Mouse (Mus musculus) thymus, adult 2 months (tissue): Measurements from ENCODE around the gene Rtca. TPM values are rescaled to one million over a fixed set of nuclear protein-coding genes. Genes with fewer than 3 reads are reported as not detected.
A peak's percentile ranks its signal among the peaks of the same experiment; 100 is the strongest.

Experiments used
- DNase-seq: peaks from one replicate; pipeline ENCODE4 v3.0.0; 2021
- H3K27ac ChIP-seq: fragments of 200-500 bp; 2 replicates; pipeline ENCODE4 v1.5.1; 2012; ENCODE audit warnings: low read length, control low read depth; ENCODE audit not compliant: control insufficient read depth, insufficient read depth
- H3K27me3 ChIP-seq: fragments of 200-500 bp; 2 replicates; pipeline ENCODE4 v1.6.1; 2012; ENCODE audit warnings: mild to moderate bottlenecking, low read length, moderate library complexity, mixed read lengths; ENCODE audit not compliant: control insufficient read depth, insufficient read depth
- H3K36me3 ChIP-seq: fragments of 200-500 bp; 2 replicates; pipeline ENCODE4 v1.6.1; 2012; ENCODE audit warnings: mild to moderate bottlenecking, low read length, moderate library complexity; ENCODE audit not compliant: control insufficient read depth, insufficient read depth
- H3K4me1 ChIP-seq: fragments of 200-500 bp; replicated peaks from 2 replicates; pipeline ENCODE4 v1.6.1; 2012; ENCODE audit warnings: low read length; ENCODE audit not compliant: control insufficient read depth, insufficient read depth
- H3K4me3 ChIP-seq: fragments of 200-500 bp; 2 replicates; pipeline ENCODE4 v1.5.1; 2012; ENCODE audit warnings: mild to moderate bottlenecking, low read length, control low read depth, moderate library complexity; ENCODE audit not compliant: control insufficient read depth, insufficient read depth
- CTCF ChIP-seq: fragments of 200-500 bp; IDR thresholded peaks from 2 replicates; pipeline ENCODE4 v1.5.1; 2012; ENCODE audit warnings: mild to moderate bottlenecking, control low read depth, low read length, moderate library complexity, borderline replicate concordance; ENCODE audit not compliant: control insufficient read depth, poor library complexity, insufficient read depth; ENCODE audit errors: extremely low read depth
- POLR2A ChIP-seq: fragments of 200-500 bp; IDR thresholded peaks from 2 replicates; pipeline ENCODE4 v1.6.1; 2012; ENCODE audit warnings: mild to moderate bottlenecking, low read length, control low read depth, moderate library complexity; ENCODE audit not compliant: control insufficient read depth, poor library complexity, insufficient read depth; ENCODE audit errors: extremely low read depth
- WGBS: fragments of 180-500 bp; shearing (Covaris S2); methylation state at CpG from one replicate; pipeline ENCODE4 v1.1.7; 2018; 5-methylcytosine and 5-hydroxymethylcytosine counted together
- polyA plus RNA-seq: library from polyadenylated mRNA; depleted of rRNA; stranded (reverse); fragments of >200 nt; gene quantifications from 2 replicates; pipeline ENCODE4 v1.2.3, GENCODE M21; 2012; rRNA removed

Rtca gene
- 34.9 and 36.7 TPM in 2 replicates for polyA plus RNA-seq

- peaks cover 23% of the 10 kb centered on the region for H3K36me3 ChIP-seq
- peak; percentile 96 for DNase-seq
- TF ChIP-seq CTCF = peak; percentile 89
- TF ChIP-seq POLR2A = no peak; the same call in 1 of the 2 replicates
- H3K4me1 ChIP-seq = peaks cover 3% of the 10 kb centered on the region; the same call in 1 of the 2 replicates
- peak within 1 kb of the TSS; percentile 81 for H3K4me3 ChIP-seq
- no peak within 1 kb of the TSS for H3K27ac ChIP-seq
- H3K27me3 ChIP-seq = no peaks in the 10 kb centered on the region
- under 1% methylated on average over 44 of the region's 44 CpGs for WGBS
Observed at GRCm38 (mm10) chr3:116507772-116508351, at the start of gene Rtca. Gene Rtca, minus strand, starts transcription at chr3:116508208.

DNA sequence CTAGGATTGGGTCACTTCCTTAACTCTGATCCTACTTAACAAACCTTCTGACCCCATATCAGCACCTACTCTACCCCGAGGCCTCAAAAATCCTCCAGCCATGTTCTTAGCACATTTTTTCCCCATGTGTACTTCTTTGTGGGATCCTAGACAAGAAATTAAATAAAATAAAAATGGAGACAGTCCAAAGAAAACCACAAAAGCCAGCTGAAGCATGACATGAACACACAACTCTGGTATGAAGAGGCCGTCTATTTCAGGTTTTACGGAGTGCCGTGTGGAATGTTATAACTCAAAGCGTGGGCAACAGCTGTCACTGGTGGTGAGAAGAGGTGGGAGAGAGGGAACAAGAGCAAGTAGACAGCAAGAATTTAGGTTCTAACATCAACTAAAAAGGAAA is 43.4 kb upstream of the Rtca start:
- H3K27me3 ChIP-seq = no peaks in the 10 kb centered on the region
- WGBS = 96% methylated on average over 5 of the region's 5 CpGs
- TF ChIP-seq POLR2A (no peak), CTCF (no peak)

DNA sequence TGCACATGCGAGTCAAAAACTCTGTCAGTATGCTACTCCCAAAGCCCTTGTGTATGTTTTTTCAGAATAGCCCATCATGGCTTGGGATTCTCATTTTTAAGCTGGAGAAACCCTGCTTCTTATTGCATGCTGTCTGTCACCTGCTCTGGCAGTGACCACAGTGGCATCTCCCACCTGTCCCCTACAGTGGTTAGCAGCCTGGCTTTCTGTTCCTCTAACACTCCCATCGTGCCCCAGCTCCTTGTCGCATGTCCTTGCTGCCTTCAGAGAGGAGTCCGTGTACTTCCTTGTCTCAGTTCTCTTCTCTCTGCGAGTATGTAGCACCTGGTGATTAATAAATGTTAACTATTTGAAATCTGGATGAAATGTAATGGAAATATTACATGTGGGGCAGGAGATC is 39.4 kb upstream of the Rtca start:
- H3K4me1 ChIP-seq = no peaks in the 10 kb centered on the region
- peaks cover 19% of the 10 kb centered on the region for H3K36me3 ChIP-seq
- TF ChIP-seq CTCF (no peak), POLR2A (no peak)
- no peak for DNase-seq
- no peak overlapping the region for H3K27ac ChIP-seq
- no peaks in the 10 kb centered on the region for H3K27me3 ChIP-seq
- WGBS = 91% methylated on average over 5 of the region's 5 CpGs
- no peak overlapping the region for H3K4me3 ChIP-seq

More for the DNA sequence above, 43.4 kb upstream of the Rtca start:
- DNase-seq = no peak
- Histone ChIP-seq H3K27ac (no peak overlapping the region), H3K4me3 (no peak overlapping the region), H3K36me3 (peaks cover 12% of the 10 kb centered on the region), H3K4me1 (no peaks in the 10 kb centered on the region)

- Histone ChIP-seq H3K27ac (no peak overlapping the region), H3K27me3 (no peaks in the 10 kb centered on the region), H3K4me1 (no peaks in the 10 kb centered on the region), H3K4me3 (no peak overlapping the region), H3K36me3 (peaks cover 10% of the 10 kb centered on the region)
- TF ChIP-seq CTCF (no peak), POLR2A (no peak)
- 35% methylated on average over 3 of the region's 3 CpGs for WGBS
- no peak for DNase-seq
Observed at GRCm38 (mm10) chr3:116542532-116542931, 34.5 kb upstream of the Rtca start.

- Histone ChIP-seq H3K4me3 (no peak overlapping the region), H3K36me3 (peaks cover 6% of the 10 kb centered on the region), H3K4me1 (no peaks in the 10 kb centered on the region), H3K27ac (no peak overlapping the region), H3K27me3 (no peaks in the 10 kb centered on the region)
- TF ChIP-seq CTCF (no peak), POLR2A (no peak)
- 67% methylated on average over 2 of the region's 2 CpGs for WGBS
- DNase-seq = no peak
Observed at GRCm38 (mm10) chr3:116542070-116542469, 34.1 kb upstream of the Rtca start.

DNA sequence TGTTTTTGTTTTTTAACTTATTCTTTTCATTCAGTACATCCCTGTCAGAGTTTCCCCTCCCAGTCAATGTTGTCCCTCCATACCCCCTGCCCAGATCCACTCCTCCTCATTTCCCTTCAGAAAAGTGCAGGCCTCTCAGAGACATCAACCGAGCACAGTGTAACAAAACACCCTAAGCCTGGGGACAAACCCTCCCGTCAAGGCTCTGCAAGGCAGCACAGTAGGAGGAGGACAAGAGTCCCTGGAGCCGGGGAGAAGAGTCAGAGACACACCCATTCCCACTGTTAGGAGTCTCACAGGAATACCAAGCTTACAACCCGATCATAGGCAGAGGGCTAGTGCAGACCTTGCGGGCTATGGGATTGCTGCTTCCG is 29.2 kb upstream of the Rtca start:
- H3K4me1 ChIP-seq = no peaks in the 10 kb centered on the region
- H3K27me3 ChIP-seq = no peaks in the 10 kb centered on the region
- no peak for TF ChIP-seq POLR2A
- no peak for TF ChIP-seq CTCF
- 94% methylated on average over 6 of the region's 6 CpGs for WGBS
- no peak overlapping the region for H3K27ac ChIP-seq
- peaks cover 26% of the 10 kb centered on the region for H3K36me3 ChIP-seq
- H3K4me3 ChIP-seq = no peak overlapping the region
- no peak for DNase-seq

DNA sequence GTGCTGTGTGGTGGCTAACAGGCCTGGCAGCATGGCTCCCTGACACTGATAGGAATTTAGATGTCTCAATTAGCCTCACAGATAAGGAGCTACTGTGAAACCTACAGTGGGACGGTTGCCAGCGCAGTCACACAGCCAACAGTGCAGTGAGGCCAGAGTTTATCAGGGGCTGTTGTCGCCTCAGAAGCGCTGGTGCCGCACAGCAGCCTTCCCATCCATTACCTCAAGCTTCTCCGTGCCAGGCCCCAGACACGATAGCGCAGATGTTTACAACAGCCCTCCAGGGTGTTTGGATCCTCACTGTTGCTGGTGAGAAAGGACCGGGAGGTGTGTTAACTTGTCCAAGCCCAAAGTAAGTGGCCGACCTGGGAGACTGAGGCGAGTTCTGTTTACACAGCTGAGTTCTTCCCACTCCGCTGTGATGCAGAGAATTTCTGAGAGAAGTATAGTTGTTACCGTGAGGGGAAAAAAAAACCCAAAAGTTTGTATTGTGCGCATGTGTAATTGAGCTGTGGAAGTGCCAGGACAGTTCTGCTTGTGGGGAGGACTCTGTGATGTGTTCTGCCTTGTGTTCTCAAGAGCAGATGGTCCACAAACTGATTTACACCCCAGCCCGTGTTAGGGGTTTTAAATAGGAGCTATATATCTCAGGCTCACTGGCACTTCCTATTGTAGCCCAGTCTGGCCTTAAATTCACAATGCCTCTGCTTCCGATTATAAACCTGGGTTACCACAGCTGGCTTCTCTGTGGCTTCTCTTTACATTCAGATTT is 28.6 kb upstream of the Rtca start:
- no peaks in the 10 kb centered on the region for H3K27me3 ChIP-seq
- H3K4me1 ChIP-seq = no peaks in the 10 kb centered on the region
- WGBS = 86% methylated on average over 16 of the region's 16 CpGs
- DNase-seq = no peak
- no peak overlapping the region for H3K27ac ChIP-seq
- H3K4me3 ChIP-seq = no peak overlapping the region
- H3K36me3 ChIP-seq = peaks cover 26% of the 10 kb centered on the region
- no peak for TF ChIP-seq POLR2A
- no peak for TF ChIP-seq CTCF
